Mouse (Mus musculus) G1E (cell line): ENCODE measurements at regions not wholly inside any gene's neighbourhood (a gene's known extent, or its start where the extent isn't known, plus 50 kb on each side); places are given as distances from the start of the nearest gene placed in this dataset.

ENCODE experiments used
- CTCF ChIP-seq: IDR thresholded peaks from 2 replicates; pipeline ENCODE4 v1.5.1; 2012; ENCODE audit warnings: low read depth, low read length, inconsistent platforms, mixed read lengths
- GATA1 ChIP-seq: IDR thresholded peaks from 2 replicates; pipeline ENCODE4 v1.6.1; 2012; ENCODE audit warnings: borderline replicate concordance, low read length, inconsistent platforms, mixed read lengths
- GATA2 ChIP-seq: IDR thresholded peaks from 2 replicates; pipeline ENCODE4 v1.6.1; 2012; ENCODE audit warnings: low read depth, low read length, inconsistent platforms, borderline replicate concordance
- TAL1 ChIP-seq: conservative IDR thresholded peaks from 2 replicates; pipeline ENCODE4 v1.6.1; 2012; ENCODE audit warnings: low read depth, low read length, inconsistent platforms, mixed read lengths

DNA sequence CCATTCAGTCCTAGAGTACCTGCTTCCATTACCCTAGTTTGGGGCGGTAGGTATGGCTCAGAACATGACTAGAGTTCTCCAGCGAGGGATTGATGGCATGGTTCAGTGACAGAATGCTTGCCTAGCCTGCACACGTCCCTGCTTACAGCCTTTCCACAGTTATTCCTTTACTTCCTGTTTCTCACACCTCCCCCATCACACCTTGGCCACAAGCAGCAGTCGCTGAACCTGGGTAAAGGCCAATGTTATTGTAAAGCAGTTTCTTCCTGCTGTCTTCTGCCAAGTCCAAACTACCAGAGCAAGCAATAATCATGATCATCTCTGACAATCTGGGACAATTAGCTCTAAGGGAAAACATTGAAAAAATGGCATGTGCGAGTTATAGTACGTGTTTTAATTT lies 51.7 kb upstream of the Auts2 start:
- TF ChIP-seq CTCF (no peak), TAL1 (no peak), GATA2 (no peak), GATA1 (no peak)
